Comparison of ENCODE assay signal across 8 mouse cellular contexts in genomic region chr3:60503196-60503595, GRCm38 (mm10). TPM values are rescaled to one million over a fixed set of nuclear protein-coding genes. Genes with fewer than 3 reads are reported as not detected.
DNase-seq lines count a peak whose midpoint lies in the region; ATAC-seq lines count a peak whose summit lies in the region.

No protein-coding gene starts in this region.

- no peaks in the 10 kb centered on the region for H3K9me3 ChIP-seq in heart, embryonic 12.5 days (replicated peaks)
- H3K9me3 ChIP-seq in intestine, embryonic 14.5 days (ENCODE audit: control insufficient read depth, low read length), result no peaks in the 10 kb centered on the region
- no peaks in the 10 kb centered on the region for H3K9me3 ChIP-seq in neural tube, embryonic 14.5 days (ENCODE audit: control insufficient read depth, low read length)

- H3K27me3 ChIP-seq in heart, embryonic 12.5 days (replicated peaks), result no peaks in the 10 kb centered on the region
- no peaks in the 10 kb centered on the region for H3K27me3 ChIP-seq in intestine, embryonic 14.5 days (replicated peaks; ENCODE audit: control insufficient read depth, insufficient read depth, low read length)
- no peaks in the 10 kb centered on the region for H3K27me3 ChIP-seq in neural tube, embryonic 14.5 days (ENCODE audit: control insufficient read depth, insufficient read depth, low read length)

- 0 out of 2 replicates have a peak overlapping the region, but pooled peaks have one; percentile 30 for H3K9ac ChIP-seq in heart, embryonic 12.5 days
- peak overlapping the region; percentile 89; the same call in 1 of the 2 replicates for H3K9ac ChIP-seq in intestine, embryonic 14.5 days (ENCODE audit: low read length)
- no peak overlapping the region for H3K9ac ChIP-seq in neural tube, embryonic 14.5 days (replicated peaks; ENCODE audit: low read depth, low read length)

- peak overlapping the region; percentile 89 for H3K4me2 ChIP-seq in heart, embryonic 12.5 days
- H3K4me2 ChIP-seq in intestine, embryonic 14.5 days (ENCODE audit: low read length), result peak overlapping the region; percentile 81
- H3K4me2 ChIP-seq in neural tube, embryonic 14.5 days (ENCODE audit: low read depth, low read length), result peak overlapping the region; percentile 75

- H3K4me1 ChIP-seq in heart, embryonic 12.5 days (replicated peaks), result peaks cover 45% of the 10 kb centered on the region
- peaks cover 45% of the 10 kb centered on the region for H3K4me1 ChIP-seq in intestine, embryonic 14.5 days (replicated peaks; ENCODE audit: control insufficient read depth, insufficient read depth, low read length)
- H3K4me1 ChIP-seq in neural tube, embryonic 14.5 days (ENCODE audit: control insufficient read depth, insufficient read depth, low read length), result peaks cover 31% of the 10 kb centered on the region

- ATAC-seq in heart, embryonic 12.5 days (ENCODE audit: insufficient number of reproducible peaks, low FRiP score), result no peak
- no peak for ATAC-seq in intestine, embryonic 14.5 days (replicated peaks; ENCODE audit: low FRiP score, low TSS enrichment, low read depth)
- no peak for ATAC-seq in neural tube, embryonic 14.5 days (ENCODE audit: low read depth)

- H3K27ac ChIP-seq in heart, embryonic 12.5 days (ENCODE audit: poor library complexity, severe bottlenecking), result no peak overlapping the region; the same call in 1 of the 2 replicates
- H3K27ac ChIP-seq in intestine, embryonic 14.5 days (ENCODE audit: low read depth), result peak overlapping the region; percentile 99
- no peak overlapping the region for H3K27ac ChIP-seq in neural tube, embryonic 14.5 days (ENCODE audit: low read depth, low read length)

- peak overlapping the region; percentile 98 for H3K4me3 ChIP-seq in heart, embryonic 12.5 days
- peak overlapping the region; percentile 79 for H3K4me3 ChIP-seq in intestine, embryonic 14.5 days (ENCODE audit: low read depth, low read length)
- no peak overlapping the region; the same call in 1 of the 2 replicates for H3K4me3 ChIP-seq in neural tube, embryonic 14.5 days (ENCODE audit: low read depth, low read length)

- WGBS in heart, embryonic 12.5 days, result 47% methylated on average over 7 of the region's 7 CpGs
- 45% methylated on average over 7 of the region's 7 CpGs for WGBS in intestine, embryonic 14.5 days
- whole genome bisulfite sequencing in neural tube, embryonic 14.5 days, result 67% methylated on average over 7 of the region's 7 CpGs

- H3K36me3 ChIP-seq in heart, embryonic 12.5 days, result no peaks in the 10 kb centered on the region
- no peaks in the 10 kb centered on the region for H3K36me3 ChIP-seq in intestine, embryonic 14.5 days (ENCODE audit: control insufficient read depth, insufficient read depth, low read length)
- H3K36me3 ChIP-seq in neural tube, embryonic 14.5 days (ENCODE audit: control insufficient read depth, insufficient read depth, low read length), result no peaks in the 10 kb centered on the region

- DNase-seq in heart, adult 9 months (ENCODE audit: low spot score in 2 of 2), result no peak
- DNase-seq in 3T3-L1 (ENCODE audit: low read depth, low spot score), result peak; percentile 64
- peak; percentile 72 for DNase-seq in brain, adult 2 months (ENCODE audit: low read depth, low spot score)
- DNase-seq in intestine, embryonic 14.5 days (ENCODE audit: low spot score), result no peak
- no peak for DNase-seq in cerebellum, adult 11 months
- DNase-seq in cerebellum, adult 11-12 months, result no peak

RNA-seq across cellular contexts. Expression of gene Mbnl1, which starts 30.6 kb away (rescaled TPM):
- polyA plus RNA-seq in heart, embryonic 12.5 days (2016; fragmentation: Nextera tagmentation; extraction: Ambion mirVana), result 77.4 and 78.4 TPM in 2 replicates
- polyA plus RNA-seq in intestine, embryonic 14.5 days (2014; fragmentation: Nextera tagmentation; extraction: Ambion mirVana), result 135 and 141 TPM in 2 replicates
- polyA plus RNA-seq in neural tube, embryonic 14.5 days (2014; fragmentation: Nextera tagmentation; extraction: Ambion mirVana), result 63.1 and 76.3 TPM in 2 replicates

Comparison
In these comparisons a context has a peak if more than half of its experiments do, and no peak if none do; other contexts are left out.
1. DNase-seq: peak in 3T3-L1 (single experiment) and brain, adult 2 months (single experiment); none in heart, adult 9 months (0 of 2), intestine, embryonic 14.5 days (single experiment), cerebellum, adult 11 months (single experiment) and cerebellum, adult 11-12 months (single experiment).
2. Peak in every context shown above with its lines, with median percentiles within 50 percentile points of each other: H3K4me2 ChIP-seq.